Mouse (Mus musculus) layer of hippocampus, adult 2 months (tissue): ENCODE results near the gene Clec18a. TPM values are rescaled to one million over a fixed set of nuclear protein-coding genes. Genes with fewer than 3 reads are reported as not detected.
"Not testable (repeated sequence)": the region's sequence is repeated elsewhere in the genome, so short reads cannot be mapped to it uniquely, and the experiment has no call there.

Experiments used
- DNase-seq, 2 experiments: peaks; one replicate each; pipeline ENCODE4 v3.0.0; 2022; ENCODE audit warnings: low spot score in 2 of 2
- H3K27ac ChIP-seq: fragments of 200-600 bp; 2 replicates; pipeline ENCODE4 v1.8.1; 2022
- H3K4me3 ChIP-seq: fragments of 200-600 bp; 2 replicates; pipeline ENCODE4 v1.8.1; 2022; ENCODE audit warnings: mild to moderate bottlenecking
- CTCF ChIP-seq: fragments of 200-600 bp; conservative IDR thresholded peaks from 2 replicates; pipeline ENCODE4 v1.8.1; 2022; ENCODE audit warnings: antibody characterized with exemption, mild to moderate bottlenecking, moderate library complexity
- long read RNA-seq, 2 experiments: library from polyadenylated mRNA; stranded (forward); transcript quantifications; one replicate each; pipeline ENCODE4 v2.0.0; 2021; ENCODE audit warnings: borderline mapping rate in 2 of 2
- total RNA-seq, 2 experiments: library from RNA; stranded (reverse); gene quantifications; 2 replicates each; pipeline ENCODE4 v1.2.3; 2021

Gene Clec18a
- 1 to 10 TPM; 1.3 to 1.5 TPM for total RNA-seq
- long read RNA-seq, experiment 1, partial matches to known transcripts: 1 of 3 reads
- long read RNA-seq, experiment 1, other reads (novel, unspliced or antisense): 2 of 3 reads
- long read RNA-seq, experiment 2, partial matches to known transcripts: 2 of 3 reads
- long read RNA-seq, experiment 2, other reads (novel, unspliced or antisense): 0 of 3 reads

DNA sequence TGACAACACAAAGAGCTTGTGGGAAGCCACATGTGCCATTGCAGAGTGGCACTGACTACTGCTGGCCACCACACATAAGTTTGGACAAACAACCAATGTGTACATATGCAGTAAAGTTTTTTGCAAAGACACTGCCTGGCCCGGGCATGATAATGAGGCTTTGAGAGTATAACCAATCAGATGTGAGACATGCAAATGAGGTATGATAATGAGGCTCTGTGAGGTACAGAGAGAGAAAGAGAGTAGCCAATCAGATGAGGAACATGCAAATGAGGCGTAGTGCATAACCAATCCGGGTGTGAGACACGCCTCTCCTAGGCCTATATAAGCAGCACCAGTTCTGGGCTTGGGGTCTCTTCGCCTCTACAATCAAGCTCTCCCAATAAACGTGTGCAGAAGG lies at the start of gene Clec18a:
TSS of gene Clec18a (minus strand) at position 101 of the 400 bp plus-strand sequence.
- H3K27ac ChIP-seq: not testable (repeated sequence)

GRCm38 (mm10) chr8:111130756-111131155 lies 38.5 kb upstream of the Clec18a start:
- TF ChIP-seq CTCF: no peak
- DNase-seq: no peak
- Histone ChIP-seq H3K27ac (no peak overlapping the region), H3K4me3 (no peak overlapping the region)

More for the DNA sequence above, at the start of gene Clec18a:
- H3K4me3 ChIP-seq, DNase-seq: not testable (repeated sequence)

DNA sequence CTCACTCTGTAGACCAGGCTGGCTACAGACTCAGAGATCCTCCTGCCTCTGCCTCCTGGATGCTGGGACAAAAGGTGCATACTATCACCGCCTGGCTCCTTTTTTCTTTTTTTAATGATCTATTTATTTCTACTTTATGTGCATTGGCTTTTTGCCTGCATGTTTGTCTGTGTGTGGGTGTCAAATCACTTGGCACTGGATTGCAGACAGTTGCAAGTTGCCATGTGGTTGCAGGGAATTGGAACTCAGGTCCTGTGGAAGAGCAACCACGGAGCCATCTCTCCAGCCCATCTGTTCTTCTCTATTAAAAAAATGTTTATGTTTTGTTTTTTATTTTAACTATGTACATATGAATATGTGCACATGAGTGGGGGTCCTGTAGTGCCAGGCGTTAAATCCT lies 27.3 kb upstream of the Clec18a start:
- peak; percentile 55 to 61 for DNase-seq
- TF ChIP-seq CTCF: no peak
- H3K4me3 ChIP-seq: no peak overlapping the region
- H3K27ac ChIP-seq: peak overlapping the region; percentile 46; the same call in 1 of the 2 replicates

DNA sequence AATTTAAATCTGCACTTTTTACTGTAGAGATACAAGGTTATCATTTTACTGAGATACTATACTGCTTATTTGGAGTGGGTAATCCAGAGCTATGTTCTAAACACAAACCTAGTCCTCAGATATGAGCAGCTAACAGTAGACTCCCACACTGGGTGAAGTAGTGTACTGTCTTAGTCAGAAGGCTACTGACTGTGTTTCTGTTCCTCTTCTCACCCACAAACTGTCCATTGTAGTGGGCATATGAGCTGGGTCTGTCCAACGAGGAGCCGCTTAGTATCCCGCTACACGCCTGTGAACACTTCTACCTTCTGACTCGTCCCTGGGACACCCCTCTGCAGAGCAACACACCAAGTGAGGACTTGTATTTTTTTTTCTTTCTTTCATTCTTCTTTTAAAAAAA lies 22.7 kb upstream of the Clec18a start:
- no peak for DNase-seq
- H3K4me3 ChIP-seq: no peak overlapping the region
- TF ChIP-seq CTCF: no peak
- no peak overlapping the region for H3K27ac ChIP-seq

DNA sequence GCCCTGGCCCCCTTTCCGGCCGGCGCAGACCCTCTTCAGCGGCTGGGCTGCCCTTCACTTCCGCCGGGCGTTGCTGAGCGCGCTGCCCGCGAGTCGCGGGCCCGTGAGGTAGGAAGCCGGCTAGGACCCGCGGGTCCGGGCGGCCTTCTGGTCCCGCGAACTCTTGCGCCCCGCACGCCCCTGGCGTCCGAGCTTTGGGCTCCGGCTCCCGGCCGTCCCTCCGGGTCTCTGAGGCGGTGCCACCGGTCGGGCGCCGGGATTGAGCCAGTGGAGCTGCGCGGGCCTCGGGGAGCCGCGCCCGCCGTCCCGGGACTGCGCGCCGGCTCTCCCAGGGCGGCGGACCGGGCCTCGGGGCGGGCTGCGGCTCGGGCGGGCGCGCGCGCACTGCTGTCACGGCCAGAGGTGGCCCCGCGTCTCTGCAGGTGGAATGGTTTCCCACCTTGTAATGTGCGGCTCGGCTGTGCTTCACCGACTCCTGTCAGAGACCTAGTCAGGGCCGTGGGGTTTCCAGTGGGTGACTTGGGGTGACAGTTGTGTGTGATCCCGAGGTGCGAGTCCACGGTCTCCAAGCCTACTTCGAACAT lies 2.6 kb upstream of the Clec18a start:
- H3K4me3 ChIP-seq: peak overlapping the region; percentile 92
- peak in 1 of 2 experiments; percentile 19 for DNase-seq
- H3K27ac ChIP-seq: peak overlapping the region; percentile 98; the same call in 1 of the 2 replicates

GRCm38 (mm10) chr8:111093865-111094718 lies 1.9 kb upstream of the Clec18a start, which contains the start of gene Pdpr:
Pdpr (plus strand) TSS chr8:111094630.
- DNase-seq: peak; percentile 90
- peak within 1 kb of the TSS; percentile 92 for H3K4me3 ChIP-seq
- H3K27ac ChIP-seq: peak within 1 kb of the TSS; percentile 98
- TF ChIP-seq CTCF: no peak

GRCm38 (mm10) chr8:111091706-111092105 lies 520 bp downstream of the Clec18a start:
- H3K4me3 ChIP-seq: no peak overlapping the region
- no peak for DNase-seq
- no peak overlapping the region for H3K27ac ChIP-seq
- TF ChIP-seq CTCF: no peak

DNA sequence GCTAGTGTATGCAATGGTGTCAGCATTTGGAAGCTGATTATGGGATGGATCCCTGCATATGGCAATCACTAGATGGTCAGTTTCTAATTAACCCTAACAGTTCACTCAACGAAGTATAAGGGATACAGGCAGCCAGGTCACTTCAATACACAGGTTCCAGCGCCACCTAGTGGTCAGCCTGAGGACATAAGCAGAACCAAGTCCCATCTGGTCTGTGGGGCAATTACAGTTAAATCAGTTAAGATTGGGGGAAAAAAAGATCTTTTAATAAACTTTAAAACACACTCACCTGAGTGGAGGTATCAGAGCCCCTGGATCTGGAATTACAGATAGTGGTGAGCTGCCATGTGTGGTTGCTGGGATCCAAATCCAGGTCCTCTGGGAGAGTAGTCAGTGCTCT lies 2.1 kb downstream of the Clec18a start:
- peak; percentile 63 to 82 for DNase-seq
- TF ChIP-seq CTCF: peak; percentile 86
- Histone ChIP-seq H3K4me3 (no peak overlapping the region), H3K27ac (no peak overlapping the region)

GRCm38 (mm10) chr8:111083936-111084335 lies 8.3 kb downstream of the Clec18a start:
- H3K27ac ChIP-seq, DNase-seq, H3K4me3 ChIP-seq: not testable (repeated sequence)

DNA sequence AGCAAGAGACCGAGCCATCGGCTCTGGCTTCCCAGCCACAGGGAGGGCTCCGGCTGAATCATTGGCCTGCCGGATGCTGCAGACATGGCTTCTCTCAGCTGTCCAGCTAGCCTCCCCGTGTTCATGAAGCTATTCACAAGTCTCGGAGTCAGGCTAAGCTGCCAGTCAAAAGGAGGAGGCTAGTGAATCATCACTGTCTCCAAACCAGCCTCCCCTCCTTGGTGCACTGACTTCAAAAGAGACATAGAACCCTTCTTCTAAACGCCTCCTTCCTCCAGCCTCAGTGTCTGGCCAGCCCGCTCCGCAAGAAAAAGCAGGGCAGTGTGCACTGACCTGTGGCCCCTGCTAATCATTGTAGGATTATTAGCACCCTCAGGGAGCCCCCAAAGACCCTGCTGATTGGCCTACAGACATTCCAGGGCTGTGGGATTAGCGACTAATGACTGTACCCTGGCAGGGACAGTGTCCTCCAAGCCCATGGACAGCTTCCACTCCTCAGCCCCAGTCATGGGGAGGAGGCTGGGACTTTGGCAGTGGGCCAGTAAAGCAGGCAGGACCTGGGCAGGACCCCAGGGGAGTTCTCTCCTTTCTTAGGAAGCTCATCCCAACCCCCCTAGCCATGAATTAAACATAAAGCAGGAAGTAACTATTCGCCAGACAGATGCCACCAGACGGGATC lies 10.5 kb downstream of the Clec18a start:
- H3K27ac ChIP-seq: no peak overlapping the region
- DNase-seq: no peak
- H3K4me3 ChIP-seq: no peak overlapping the region
- TF ChIP-seq CTCF: no peak

- Histone ChIP-seq H3K4me3 (no peak overlapping the region), H3K27ac (no peak overlapping the region)
- no peak for DNase-seq
- peak; percentile 53 for TF ChIP-seq CTCF
Observed at GRCm38 (mm10) chr8:111079861-111080271, 12.4 kb downstream of the Clec18a start.

GRCm38 (mm10) chr8:111079461-111079860 lies 12.8 kb downstream of the Clec18a start:
- H3K4me3 ChIP-seq: no peak overlapping the region
- no peak for DNase-seq
- TF ChIP-seq CTCF: no peak
- H3K27ac ChIP-seq: no peak overlapping the region

GRCm38 (mm10) chr8:111075926-111076325 lies 16.3 kb downstream of the Clec18a start:
- DNase-seq: peak; percentile 66 to 67
- Histone ChIP-seq H3K4me3 (no peak overlapping the region), H3K27ac (peak overlapping the region; percentile 72; the same call in 1 of the 2 replicates)
- TF ChIP-seq CTCF: no peak

DNA sequence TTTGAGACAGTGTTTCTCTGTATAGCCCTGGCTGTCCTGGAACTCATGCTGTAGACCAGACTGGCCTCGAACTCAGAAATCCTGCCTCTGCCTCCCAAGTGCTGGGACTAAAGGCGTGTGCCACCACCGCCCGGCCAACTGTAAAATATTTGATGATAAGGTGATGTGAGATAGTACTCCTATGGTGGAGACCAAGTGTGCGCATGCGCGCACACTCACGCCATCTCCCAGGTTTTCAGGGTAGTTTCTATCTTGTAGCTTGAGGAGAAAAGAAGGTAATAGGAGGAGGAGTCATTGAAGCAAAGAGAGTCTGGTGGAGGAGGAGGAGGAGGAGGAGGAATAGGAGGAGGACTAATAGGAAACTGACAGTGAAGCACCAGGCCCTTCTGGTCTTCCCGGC lies 23.6 kb downstream of the Clec18a start:
- not testable (repeated sequence) for DNase-seq, H3K4me3 ChIP-seq, H3K27ac ChIP-seq
